Mouse (Mus musculus) limb, embryonic 11.5 days (tissue): ENCODE measurements around the gene Nanp. TPM values are rescaled to one million over a fixed set of nuclear protein-coding genes. Genes with fewer than 3 reads are reported as not detected.
A peak's percentile ranks its signal among the peaks of the same experiment; 100 is the strongest.

Experiments
- ATAC-seq: fragments of 200-750 bp; cut with Nextera tagmentation; 2 replicates; pipeline ENCODE4 v1.8.0; 2017; ENCODE audit warnings: low read depth; ENCODE audit not compliant: insufficient number of reproducible peaks, low FRiP score, low TSS enrichment
- DNase-seq: peaks from one replicate; pipeline ENCODE4 v3.0.0-alpha.2; 2015; ENCODE audit warnings: low spot score
- H3K27ac ChIP-seq: fragments of 300-500 bp; sonication (generic); replicated peaks from 2 replicates; pipeline ENCODE4 v1.5.1; 2014; ENCODE audit warnings: low read depth, mild to moderate bottlenecking, low read length
- H3K27me3 ChIP-seq: fragments of 300-500 bp; sonication (generic); 2 replicates; pipeline ENCODE4 v1.6.1; 2014; ENCODE audit warnings: mild to moderate bottlenecking, low read length, mixed read lengths; ENCODE audit not compliant: control insufficient read depth, insufficient read depth
- H3K36me3 ChIP-seq: fragments of 300-500 bp; sonication (generic); 2 replicates; pipeline ENCODE4 v1.6.1; 2014; ENCODE audit warnings: mild to moderate bottlenecking, low read length, moderate library complexity, mixed read lengths; ENCODE audit not compliant: control insufficient read depth, insufficient read depth
- H3K4me1 ChIP-seq: fragments of 300-500 bp; sonication (generic); 2 replicates; pipeline ENCODE4 v1.6.1; 2014; ENCODE audit warnings: low read length, mixed read lengths; ENCODE audit not compliant: control insufficient read depth, insufficient read depth
- H3K4me2 ChIP-seq: fragments of 300-500 bp; sonication (generic); 2 replicates; pipeline ENCODE4 v1.6.1; 2014; ENCODE audit warnings: low read depth, mild to moderate bottlenecking, moderate library complexity; ENCODE audit not compliant: severe bottlenecking
- H3K4me3 ChIP-seq: fragments of 300-500 bp; sonication (generic); 2 replicates; pipeline ENCODE4 v1.5.1; 2014; ENCODE audit warnings: low read depth, low read length
- H3K9ac ChIP-seq: fragments of 300-500 bp; sonication (generic); 2 replicates; pipeline ENCODE4 v1.6.1; 2014; ENCODE audit warnings: mild to moderate bottlenecking, low read length
- H3K9me3 ChIP-seq: fragments of 300-500 bp; sonication (generic); 2 replicates; pipeline ENCODE4 v1.6.1; 2016; ENCODE audit warnings: low read length; ENCODE audit not compliant: control insufficient read depth
- WGBS: fragments of 180-500 bp; shearing (Covaris S2); extraction: QIAGEN DNeasy Blood & Tissue Kit; methylation state at CpG from one replicate; pipeline ENCODE4 v1.1.7; 2014; 5-methylcytosine and 5-hydroxymethylcytosine counted together
- polyA plus RNA-seq: library from polyadenylated mRNA; unstranded; fragments of >200 nt; fragmentation: Nextera tagmentation; extraction: Ambion mirVana; gene quantifications from 2 replicates; pipeline ENCODE4 v1.2.1, GENCODE M21; 2014

Gene Nanp
- 50.1 and 53.5 TPM in 2 replicates for polyA plus RNA-seq

GRCm38 (mm10) chr2:151039232-151039695, at the start of gene Nanp, which contains the start of gene Ninl:
TSS of gene Nanp (minus strand) at chr2:151039398.
TSS of gene Ninl (minus strand) at chr2:151039382.
- ATAC-seq (peak; percentile 97), DNase-seq (peak; percentile 96)
- peak within 1 kb of the TSS; percentile 90 for H3K4me3 ChIP-seq
- H3K27me3 ChIP-seq: no peaks in the 10 kb centered on the region
- no peaks in the 10 kb centered on the region for H3K36me3 ChIP-seq
- H3K9me3 ChIP-seq: no peaks in the 10 kb centered on the region
- under 1% methylated on average over 30 of the region's 34 CpGs for WGBS
- peak within 1 kb of the TSS; percentile 56; the same call in 1 of the 2 replicates for H3K27ac ChIP-seq
- H3K4me2 ChIP-seq: peak within 1 kb of the TSS; percentile 70
- H3K9ac ChIP-seq: peak within 1 kb of the TSS; percentile 97
- peaks cover 5% of the 10 kb centered on the region; the same call in 1 of the 2 replicates for H3K4me1 ChIP-seq

DNA sequence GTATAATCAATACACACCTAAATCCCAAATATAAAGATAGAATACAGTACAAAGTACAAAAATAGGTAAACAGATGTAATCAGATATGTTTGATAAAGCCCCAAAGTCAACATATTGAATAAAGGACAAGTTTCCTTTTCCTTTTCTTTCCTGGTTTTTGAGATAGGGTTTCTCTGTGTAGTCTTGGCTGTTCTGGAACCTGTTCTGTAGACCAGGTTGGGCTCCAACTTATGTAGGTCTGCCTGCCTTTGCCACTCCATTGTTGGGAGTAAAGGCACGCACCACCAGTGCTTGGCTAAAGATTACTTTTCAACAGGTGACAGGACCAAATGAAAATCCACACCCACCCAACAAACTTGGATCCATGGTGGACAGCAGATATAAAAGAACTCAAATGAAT, 17.4 kb upstream of the Nanp start:
- 94% methylated on average over 1 of the region's 1 CpGs for WGBS
- Histone ChIP-seq H3K4me2 (no peak overlapping the region), H3K4me1 (no peaks in the 10 kb centered on the region), H3K27me3 (no peaks in the 10 kb centered on the region), H3K27ac (no peak overlapping the region), H3K9ac (no peak overlapping the region), H3K36me3 (no peaks in the 10 kb centered on the region), H3K9me3 (no peaks in the 10 kb centered on the region; the same call in 1 of the 2 replicates), H3K4me3 (no peak overlapping the region)
- DNase-seq: no peak
- no peak for ATAC-seq

GRCm38 (mm10) chr2:151040411-151040810, 1.2 kb upstream of the Nanp start:
- Histone ChIP-seq H3K4me2 (no peak overlapping the region), H3K4me1 (peaks cover 5% of the 10 kb centered on the region; the same call in 1 of the 2 replicates), H3K27me3 (no peaks in the 10 kb centered on the region), H3K9ac (no peak overlapping the region), H3K27ac (no peak overlapping the region), H3K4me3 (no peak overlapping the region), H3K9me3 (no peaks in the 10 kb centered on the region), H3K36me3 (no peaks in the 10 kb centered on the region)
- no peak for ATAC-seq
- no peak for DNase-seq
- 89% methylated on average over 1 of the region's 1 CpGs for WGBS

DNA sequence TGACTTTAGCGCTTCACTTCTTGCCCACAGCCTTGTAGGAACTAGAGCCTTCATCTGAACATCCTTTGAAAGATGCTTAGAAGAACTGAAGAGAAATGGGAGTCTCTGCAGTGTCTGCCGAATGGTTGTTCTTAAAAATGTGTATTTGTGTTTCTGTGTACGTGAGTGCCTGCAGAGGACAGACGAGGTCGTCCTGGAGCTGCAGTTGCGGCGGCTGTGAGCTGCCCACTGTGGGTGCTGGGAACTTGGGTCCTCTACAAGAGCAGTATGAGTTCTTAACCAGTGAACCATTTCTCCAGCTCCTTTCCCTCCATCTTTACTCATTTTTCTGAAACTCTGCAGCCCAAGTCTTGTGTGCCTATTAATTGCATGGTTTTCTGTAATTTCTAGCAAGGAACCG, 528 bp upstream of the Nanp start:
- no peaks in the 10 kb centered on the region for H3K36me3 ChIP-seq
- H3K9me3 ChIP-seq: no peaks in the 10 kb centered on the region
- H3K4me1 ChIP-seq: peaks cover 5% of the 10 kb centered on the region; the same call in 1 of the 2 replicates
- 57% methylated on average over 8 of the region's 8 CpGs for WGBS
- DNase-seq (no peak), ATAC-seq (0 out of 2 replicates have a peak, but pooled peaks have one; percentile 12)
- H3K27ac ChIP-seq: no peak overlapping the region; the same call in 1 of the 2 replicates
- peak overlapping the region; percentile 90 for H3K4me3 ChIP-seq
- H3K9ac ChIP-seq: peak overlapping the region; percentile 97
- H3K4me2 ChIP-seq: peak overlapping the region; percentile 70
- H3K27me3 ChIP-seq: no peaks in the 10 kb centered on the region

GRCm38 (mm10) chr2:151038811-151039222, 381 bp downstream of the Nanp start:
- Histone ChIP-seq H3K36me3 (no peaks in the 10 kb centered on the region), H3K4me1 (peaks cover 5% of the 10 kb centered on the region; the same call in 1 of the 2 replicates), H3K4me3 (peak overlapping the region; percentile 90), H3K9me3 (no peaks in the 10 kb centered on the region), H3K4me2 (peak overlapping the region; percentile 70), H3K9ac (peak overlapping the region; percentile 97), H3K27me3 (no peaks in the 10 kb centered on the region), H3K27ac (0 out of 2 replicates have a peak overlapping the region, but pooled peaks have one; percentile 56)
- ATAC-seq (no peak; the same call in 1 of the 2 replicates), DNase-seq (peak; percentile 72)
- under 1% methylated on average over 30 of the region's 30 CpGs for WGBS

- WGBS: 75% methylated on average over 18 of the region's 18 CpGs
- peak overlapping the region; percentile 97 for H3K9ac ChIP-seq
- peaks cover 5% of the 10 kb centered on the region; the same call in 1 of the 2 replicates for H3K4me1 ChIP-seq
- ATAC-seq (no peak), DNase-seq (peak; percentile 22)
- H3K9me3 ChIP-seq: no peaks in the 10 kb centered on the region
- H3K4me3 ChIP-seq: peak overlapping the region; percentile 90
- peak overlapping the region; percentile 70 for H3K4me2 ChIP-seq
- no peaks in the 10 kb centered on the region for H3K27me3 ChIP-seq
- H3K36me3 ChIP-seq: no peaks in the 10 kb centered on the region
- H3K27ac ChIP-seq: no peak overlapping the region
Observed at GRCm38 (mm10) chr2:151037876-151038552, 1.2 kb downstream of the Nanp start.

DNA sequence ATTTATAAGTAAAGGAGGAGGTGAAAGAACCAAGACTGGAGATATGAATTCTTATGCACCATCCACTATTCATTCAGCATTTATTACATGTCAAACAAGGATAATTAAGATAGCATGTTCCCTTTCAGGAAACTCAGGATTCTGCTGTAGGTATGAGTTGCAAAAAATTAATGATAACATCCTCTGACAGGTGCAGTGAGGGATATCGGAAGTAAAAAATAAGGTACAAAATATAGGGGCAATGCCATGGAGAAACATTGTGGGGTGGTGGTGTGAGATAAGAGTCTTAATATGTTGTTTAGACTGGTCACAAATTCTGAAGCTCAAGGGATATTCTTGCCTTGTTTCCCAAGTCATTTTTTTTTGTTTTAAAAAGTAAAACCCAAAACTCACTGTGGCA, 1.9 kb downstream of the Nanp start:
- DNase-seq (no peak), ATAC-seq (no peak)
- Histone ChIP-seq H3K9me3 (no peaks in the 10 kb centered on the region), H3K36me3 (no peaks in the 10 kb centered on the region), H3K27ac (no peak overlapping the region), H3K4me3 (no peak overlapping the region), H3K27me3 (no peaks in the 10 kb centered on the region), H3K4me2 (no peak overlapping the region), H3K4me1 (peaks cover 5% of the 10 kb centered on the region; the same call in 1 of the 2 replicates), H3K9ac (no peak overlapping the region)
- WGBS: 95% methylated on average over 1 of the region's 1 CpGs

DNA sequence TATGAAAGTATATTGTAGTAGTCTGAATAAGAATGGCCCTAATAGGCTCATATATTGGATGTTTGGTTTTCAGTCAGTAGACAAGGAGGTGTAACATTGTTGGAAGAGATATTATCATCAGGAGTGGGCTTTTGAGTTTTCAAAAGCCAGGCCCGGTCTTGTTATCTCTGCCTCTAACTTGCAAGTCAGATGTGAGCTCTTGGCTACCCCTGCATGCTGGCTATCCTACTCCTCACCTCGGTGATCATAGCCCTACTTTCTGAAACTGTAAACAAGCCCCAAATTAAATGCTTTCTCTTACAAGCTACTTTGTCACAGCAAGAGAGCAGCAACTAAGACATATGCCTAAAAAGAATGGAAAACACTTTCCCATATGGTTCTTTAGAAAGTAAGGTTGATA, 2.5 kb downstream of the Nanp start:
- DNase-seq (no peak), ATAC-seq (no peak)
- H3K27ac ChIP-seq: no peak overlapping the region
- H3K4me1 ChIP-seq: peaks cover 5% of the 10 kb centered on the region; the same call in 1 of the 2 replicates
- no peak overlapping the region for H3K9ac ChIP-seq
- no peaks in the 10 kb centered on the region for H3K27me3 ChIP-seq
- no peaks in the 10 kb centered on the region for H3K9me3 ChIP-seq
- H3K4me2 ChIP-seq: no peak overlapping the region
- 88% methylated on average over 2 of the region's 2 CpGs for WGBS
- no peaks in the 10 kb centered on the region for H3K36me3 ChIP-seq
- H3K4me3 ChIP-seq: no peak overlapping the region
